Mouse (Mus musculus) CH12.LX (cell line): ENCODE measurements around the gene 4930426L09Rik. TPM values are rescaled to one million over a fixed set of nuclear protein-coding genes. Genes with fewer than 3 reads are reported as not detected.
A peak's percentile ranks its signal among the peaks of the same experiment; 100 is the strongest.

ENCODE experiments used
- DNase-seq: peaks from one replicate; pipeline ENCODE4 v3.0.0-alpha.2; 2013; ENCODE audit errors: extremely low read depth
- H3K27ac ChIP-seq: 2 replicates; pipeline ENCODE4 v1.5.1; 2012; ENCODE audit warnings: low read depth, mild to moderate bottlenecking, control low read depth, moderate library complexity; ENCODE audit not compliant: insufficient read depth
- H3K27me3 ChIP-seq: replicated peaks from 2 replicates; pipeline ENCODE3; 2012; ENCODE audit warnings: inconsistent platforms
- H3K36me3 ChIP-seq, 2 experiments: replicated peaks in 1 of 2; 2 replicates each; pipeline versions ENCODE3 to v1.6.1; 2012; ENCODE audit warnings: inconsistent platforms in 1 of 2, low read length in 1 of 2, mild to moderate bottlenecking in 1 of 2, mixed read lengths in 1 of 2, moderate library complexity in 1 of 2; ENCODE audit not compliant: control insufficient read depth in 1 of 2, insufficient read depth in 1 of 2
- H3K4me1 ChIP-seq, 2 experiments: 2 replicates each; pipeline ENCODE4 v1.6.1; 2012; ENCODE audit warnings: inconsistent platforms in 1 of 2, moderate library complexity in 1 of 2; ENCODE audit not compliant: insufficient read depth in 2 of 2, control insufficient read depth in 1 of 2
- H3K4me2 ChIP-seq: 2 replicates; pipeline ENCODE4 v1.6.1; 2012; ENCODE audit warnings: low read depth, mild to moderate bottlenecking, control low read depth; ENCODE audit not compliant: poor library complexity, insufficient read depth, severe bottlenecking
- H3K4me3 ChIP-seq, 3 experiments: fragments of 150-350 bp in 1 of 3; sonication (generic) in 1 of 3; replicated peaks in 1 of 3; 2 replicates each; pipeline versions ENCODE3 to v1.5.1; 2011 to 2012; ENCODE audit warnings: low read depth in 2 of 3, low read length in 2 of 3, mild to moderate bottlenecking in 2 of 3, moderate library complexity in 2 of 3, control low read depth in 1 of 3, improper control_type of control experiment in 1 of 3, inconsistent platforms in 1 of 3, mixed read lengths in 1 of 3; ENCODE audit not compliant: poor library complexity in 1 of 3
- H3K79me2 ChIP-seq: replicated peaks from 2 replicates; pipeline ENCODE4 v1.6.1; 2012; ENCODE audit warnings: mild to moderate bottlenecking, moderate library complexity; ENCODE audit not compliant: control insufficient read depth, poor library complexity, insufficient read depth, severe bottlenecking; ENCODE audit errors: extremely low read depth
- H3K9ac ChIP-seq: 2 replicates; pipeline ENCODE4 v1.6.1; 2012; ENCODE audit warnings: low read depth, mild to moderate bottlenecking, control low read depth, moderate library complexity; ENCODE audit not compliant: insufficient read depth
- H3K9me3 ChIP-seq: replicated peaks from 2 replicates; pipeline ENCODE3; 2012; ENCODE audit warnings: low read length, inconsistent platforms, mixed read lengths
- CHD1 ChIP-seq: IDR thresholded peaks from 2 replicates; pipeline ENCODE4 v1.6.1; 2012; ENCODE audit warnings: low read depth, low read length, improper control_type of control experiment, inconsistent platforms
- CHD2 ChIP-seq: IDR thresholded peaks from 2 replicates; pipeline ENCODE4 v1.6.1; 2011; ENCODE audit warnings: low read length, improper control_type of control experiment
- CTCF ChIP-seq, 2 experiments: IDR thresholded peaks in 1 of 2; conservative IDR thresholded peaks in 1 of 2; 2 replicates each; pipeline ENCODE4 v1.5.1; 2011 to 2012; ENCODE audit warnings: low read depth in 2 of 2, low read length in 2 of 2, improper control_type of control experiment in 1 of 2, inconsistent platforms in 1 of 2, mild to moderate bottlenecking in 1 of 2, moderate library complexity in 1 of 2
- ELF1 ChIP-seq: IDR thresholded peaks from 2 replicates; pipeline ENCODE4 v1.6.1; 2014; ENCODE audit warnings: low read depth, mild to moderate bottlenecking, inconsistent platforms, low read length, improper control_type of control experiment
- GABPA ChIP-seq: IDR thresholded peaks from 2 replicates; pipeline ENCODE4 v1.6.1; 2012; ENCODE audit warnings: low read depth, low read length, improper control_type of control experiment, inconsistent platforms; ENCODE audit not compliant: insufficient replicate concordance
- IRF4 ChIP-seq: IDR thresholded peaks from 2 replicates; pipeline ENCODE4 v1.6.1; 2014; ENCODE audit warnings: low read depth, mild to moderate bottlenecking, inconsistent platforms, low read length, improper control_type of control experiment
- JUN ChIP-seq: IDR thresholded peaks from 2 replicates; pipeline ENCODE4 v1.6.1; 2011; ENCODE audit warnings: low read depth, mild to moderate bottlenecking, low read length, improper control_type of control experiment, moderate library complexity; ENCODE audit not compliant: insufficient read depth
- JUND ChIP-seq: conservative IDR thresholded peaks from 2 replicates; pipeline ENCODE4 v1.6.1; 2011; ENCODE audit warnings: low read depth, low read length, improper control_type of control experiment
- MXI1 ChIP-seq: IDR thresholded peaks from 2 replicates; pipeline ENCODE4 v1.6.1; 2011; ENCODE audit warnings: mild to moderate bottlenecking, low read depth, low read length, improper control_type of control experiment
- MYC ChIP-seq: IDR thresholded peaks from 2 replicates; pipeline ENCODE4 v1.6.1; 2011; ENCODE audit warnings: low read depth, mild to moderate bottlenecking, improper control_type of control experiment, low read length
- NRF1 ChIP-seq: IDR thresholded peaks from 2 replicates; pipeline ENCODE4 v1.6.1; 2014; ENCODE audit warnings: low read depth, mild to moderate bottlenecking, inconsistent platforms, low read length, improper control_type of control experiment, moderate library complexity
- POLR2A ChIP-seq: IDR thresholded peaks from 2 replicates; pipeline ENCODE4 v1.6.1; 2011; ENCODE audit warnings: low read depth, mild to moderate bottlenecking, improper control_type of control experiment, low read length
- POLR2AphosphoS2 ChIP-seq: IDR thresholded peaks from 2 replicates; pipeline ENCODE4 v1.6.1; 2011; ENCODE audit warnings: low read depth, low read length, improper control_type of control experiment
- TBP ChIP-seq: conservative IDR thresholded peaks from 2 replicates; pipeline ENCODE4 v1.6.1; 2011; ENCODE audit warnings: low read depth, low read length, improper control_type of control experiment
- TCF12 ChIP-seq: IDR thresholded peaks from 2 replicates; pipeline ENCODE4 v1.6.1; 2014; ENCODE audit warnings: low read depth, mild to moderate bottlenecking, inconsistent platforms, low read length, improper control_type of control experiment
- UBTF ChIP-seq: IDR thresholded peaks from 2 replicates; pipeline ENCODE4 v1.6.1; 2012; ENCODE audit warnings: low read depth, mild to moderate bottlenecking, inconsistent platforms, low read length, improper control_type of control experiment, moderate library complexity
- USF1 ChIP-seq: IDR thresholded peaks from 2 replicates; pipeline ENCODE4 v1.6.1; 2014; ENCODE audit warnings: low read depth, mild to moderate bottlenecking, inconsistent platforms, low read length, improper control_type of control experiment
- ZC3H11A ChIP-seq: IDR thresholded peaks from 2 replicates; pipeline ENCODE4 v1.6.1; 2012; ENCODE audit warnings: low read depth, mild to moderate bottlenecking, inconsistent platforms, low read length, improper control_type of control experiment
- ZKSCAN1 ChIP-seq: IDR thresholded peaks from 2 replicates; pipeline ENCODE4 v1.6.1; 2012; ENCODE audit warnings: low read depth, inconsistent platforms, low read length, improper control_type of control experiment, borderline replicate concordance
- ZMIZ1 ChIP-seq: IDR thresholded peaks from 2 replicates; pipeline ENCODE4 v1.6.1; 2012; ENCODE audit warnings: low read depth, mild to moderate bottlenecking, inconsistent platforms, low read length, improper control_type of control experiment
- ZNF384 ChIP-seq: IDR thresholded peaks from 2 replicates; pipeline ENCODE4 v1.6.1; 2012; ENCODE audit warnings: low read depth, low read length, improper control_type of control experiment, inconsistent platforms
- dilution Hi-C: fragments of 300-500 bp; cut with MboI; formaldehyde crosslinking; loops from 2 replicates; pipeline ENCODE4 v1.14.3; 2020; ENCODE audit warnings: low sequenced_read_pairs; ENCODE audit not compliant: extremely low pct_unique_long_range_greater_than_20kb, extremely low pct_ligation_motif_present
- in situ Hi-C: fragments of 300-500 bp; cut with MboI; formaldehyde crosslinking; loops from 3 replicates; pipeline ENCODE4 v1.14.3; 2019; ENCODE audit warnings: low sequenced_read_pairs, low pct_ligation_motif_present, low pct_unique_long_range_greater_than_20kb, mixed read lengths
- polyA plus RNA-seq: library from polyadenylated mRNA; unstranded; fragments of >175 nt; gene quantifications from 2 replicates; pipeline ENCODE4 v1.2.1, GENCODE M21; 2012; ENCODE audit warnings: low read depth; ENCODE audit not compliant: insufficient read length
- total RNA-seq, 2 experiments: library from RNA; depleted of rRNA; stranded (reverse); fragments of 300-350 nt in 1 of 2; fragments of >200 nt in 1 of 2; gene quantifications; 2 replicates each; pipeline ENCODE4 v1.2.3; 2012 to 2014

Gene 4930426L09Rik
- total and polyA plus RNA-seq, 3 experiments = 0.26 to 0.31 (median 0.30) TPM

DNA sequence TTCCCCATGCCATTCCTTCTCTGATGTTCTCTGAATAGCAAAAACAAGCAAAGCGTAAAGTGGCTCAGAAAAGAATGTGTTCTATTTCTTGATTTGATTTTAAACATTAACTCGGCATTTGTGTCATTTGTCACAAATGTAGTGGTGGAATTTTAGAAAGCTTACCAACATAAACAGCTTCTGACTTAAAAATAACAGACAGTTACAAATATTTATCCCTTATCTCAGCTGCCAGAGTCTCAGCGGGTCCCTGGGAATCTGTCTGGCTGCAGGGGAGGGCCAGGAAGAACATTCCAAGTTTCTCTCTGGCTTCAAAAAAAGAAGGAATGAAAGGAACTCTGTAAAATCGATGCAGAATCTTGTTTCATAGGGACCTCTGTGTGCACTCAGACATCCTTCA lies 39.3 kb downstream of the 4930426L09Rik start:
- Histone ChIP-seq H3K27ac (no peak overlapping the region), H3K4me3 (no peak overlapping the region), H3K9me3 (no peaks in the 10 kb centered on the region), H3K4me2 (no peak overlapping the region), H3K9ac (no peak overlapping the region), H3K27me3 (no peaks in the 10 kb centered on the region), H3K36me3 (no peaks in the 10 kb centered on the region), H3K79me2 (no peaks in the 10 kb centered on the region), H3K4me1 (peaks cover 4 to 15% of the 10 kb centered on the region in 2 experiments; a peak in 2 of 4 replicates)
- in situ Hi-C loops = no loop called here
- TF ChIP-seq USF1 = no peak
- TF ChIP-seq ZNF384 = no peak
- TF ChIP-seq GABPA = no peak
- TF ChIP-seq TCF12 = no peak
- no peak for TF ChIP-seq POLR2A
- TF ChIP-seq NRF1 = no peak
- TF ChIP-seq MXI1 = no peak
- dilution Hi-C loops = no loop called here
- DNase-seq = no peak

DNA sequence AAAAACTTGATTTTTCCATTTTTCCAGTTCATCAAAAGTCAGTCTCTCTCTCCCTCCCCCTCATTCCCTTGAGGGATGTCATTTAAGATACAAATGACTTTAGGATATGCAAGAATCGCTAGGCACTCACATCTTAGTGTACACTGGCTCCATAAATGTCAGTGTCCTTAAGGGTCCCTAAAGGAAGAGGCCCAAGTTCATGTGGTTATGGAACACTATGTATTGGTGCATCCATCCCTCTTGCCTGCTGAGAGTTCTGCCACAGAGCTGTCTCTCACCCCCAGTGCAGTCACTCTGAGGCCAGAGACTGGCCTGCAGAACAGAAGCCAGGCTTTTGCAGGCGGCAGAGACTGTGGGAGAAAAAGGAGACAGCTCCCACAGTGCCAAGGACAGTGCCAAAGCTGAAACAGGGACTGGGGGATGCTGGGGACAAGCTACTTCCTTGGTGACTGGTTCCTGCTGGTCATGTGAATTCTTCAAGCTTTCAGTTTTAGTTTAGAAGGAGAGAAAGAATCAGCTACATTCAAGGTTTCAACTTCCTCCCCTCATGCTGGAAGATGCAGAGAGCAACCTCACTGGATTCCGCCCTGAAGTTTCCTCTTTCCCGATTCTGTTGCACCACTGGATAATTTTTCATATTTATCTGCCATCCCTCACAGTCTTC lies 39.9 kb downstream of the 4930426L09Rik start:
- no peaks in the 10 kb centered on the region for H3K79me2 ChIP-seq
- no peaks in the 10 kb centered on the region for H3K27me3 ChIP-seq
- no peaks in the 10 kb centered on the region for H3K36me3 ChIP-seq
- dilution Hi-C loops = no loop called here
- H3K4me3 ChIP-seq = no peak overlapping the region
- H3K9me3 ChIP-seq = no peaks in the 10 kb centered on the region
- no peak overlapping the region for H3K9ac ChIP-seq
- in situ Hi-C loops = no loop called here
- no peak overlapping the region for H3K27ac ChIP-seq
- no peak for DNase-seq
- peaks cover 4 to 15% of the 10 kb centered on the region in 2 experiments; a peak in 2 of 4 replicates for H3K4me1 ChIP-seq
- H3K4me2 ChIP-seq = peak overlapping the region; percentile 67; the same call in 1 of the 2 replicates
- no peak for TF ChIP-seq JUN
- no peak for TF ChIP-seq MYC
- no peak for TF ChIP-seq JUND
- TF ChIP-seq ZNF384 = no peak
- no peak for TF ChIP-seq CTCF (conservative IDR thresholded peaks at IDR 0.05 in 1 of 2, IDR thresholded peaks at IDR 0.05 in 1 of 2; ENCODE audit: low read depth in 2 of 2, low read length in 2 of 2)
- no peak for TF ChIP-seq IRF4
- TF ChIP-seq POLR2AphosphoS2 = no peak
- no peak for TF ChIP-seq GABPA
- TF ChIP-seq ZC3H11A = no peak
- TF ChIP-seq CHD2 = no peak
- TF ChIP-seq ZMIZ1 = no peak
- no peak for TF ChIP-seq POLR2A
- no peak for TF ChIP-seq ZKSCAN1
- no peak for TF ChIP-seq TCF12
- TF ChIP-seq TBP = no peak
- TF ChIP-seq UBTF = no peak
- no peak for TF ChIP-seq CHD1
- TF ChIP-seq ELF1 = no peak
